Mouse (Mus musculus): ENCODE results near the gene Robo1.

The Robo1 gene

DNA sequence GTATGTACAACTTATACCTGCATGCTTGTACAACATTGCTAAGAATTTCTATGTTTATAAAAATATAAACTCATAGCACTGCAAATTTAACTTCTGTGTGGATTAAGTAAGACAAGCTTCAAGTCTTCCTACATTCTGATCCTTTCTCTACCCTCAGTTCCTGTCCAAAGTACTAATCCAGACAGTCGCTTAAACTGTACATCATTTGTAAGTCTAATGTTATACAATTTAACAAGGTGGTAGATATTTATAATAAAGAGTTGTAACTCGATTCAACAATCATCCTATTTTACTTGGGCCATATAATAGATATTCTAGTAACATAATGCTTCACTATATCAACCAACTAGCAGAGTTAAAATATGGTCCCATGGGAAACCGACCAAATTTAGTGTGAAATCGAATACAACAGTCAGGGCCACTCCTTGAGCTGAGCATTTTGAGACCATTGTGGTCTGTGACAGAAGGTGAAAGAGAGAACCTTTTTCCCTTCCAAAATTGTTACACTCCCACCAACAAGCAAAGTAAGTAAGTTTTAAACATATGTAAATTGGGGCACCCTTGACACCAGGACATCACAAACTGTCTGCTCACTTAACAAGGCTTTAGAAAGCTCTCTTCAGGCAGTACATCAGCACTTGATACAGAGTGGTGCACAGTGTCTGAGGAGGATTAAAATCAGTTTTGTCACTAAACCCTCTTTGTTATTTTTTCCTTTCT, 295.5 kb downstream of the Robo1 start:
- no peak for DNase-seq (ENCODE audit: low spot score in 2 of 2)

DNA sequence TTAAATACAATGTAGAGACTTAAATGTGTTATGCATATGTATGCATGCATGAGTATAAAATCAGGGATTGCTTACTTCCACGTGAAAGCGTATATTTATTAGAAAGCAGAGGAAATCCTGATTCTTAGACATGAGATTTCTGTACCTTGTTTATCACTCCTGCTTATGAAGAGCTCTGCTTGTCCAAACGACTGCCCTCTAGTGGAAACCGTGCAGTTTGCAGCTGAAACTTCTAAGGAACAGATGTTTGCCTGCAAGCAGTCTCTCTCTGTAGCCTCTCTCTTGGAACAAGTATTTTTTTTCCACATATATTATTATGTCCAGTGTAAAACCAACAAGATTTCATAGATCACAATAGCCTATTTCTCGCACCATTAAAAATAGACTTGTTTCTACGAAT, 297.0 kb downstream of the Robo1 start:
- peak; percentile 13 to 65 for DNase-seq (ENCODE audit: low spot score in 2 of 2)

DNA sequence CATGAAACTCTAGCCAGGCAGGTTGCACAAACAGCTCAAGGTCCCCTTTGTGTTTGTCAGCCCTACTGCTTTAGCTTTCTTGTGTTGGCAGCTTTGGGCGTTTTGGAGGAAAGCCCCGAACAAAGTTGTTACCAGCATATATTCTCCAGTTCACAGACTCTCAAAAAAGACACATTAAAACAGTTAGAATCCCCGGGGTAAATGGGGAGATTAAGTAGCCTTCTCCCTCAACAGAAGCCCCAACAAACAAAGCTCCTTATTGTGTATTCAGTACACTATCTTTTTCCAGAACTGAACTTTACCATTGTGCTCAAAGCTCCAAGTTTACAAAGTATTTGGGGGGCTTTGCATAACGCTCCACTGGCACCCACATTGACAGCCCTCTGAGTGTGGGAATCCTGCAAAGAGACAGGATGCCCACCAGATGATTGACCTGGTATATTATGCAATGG, 302.6 kb downstream of the Robo1 start:
- no peak for DNase-seq (ENCODE audit: low spot score in 2 of 2)

DNA sequence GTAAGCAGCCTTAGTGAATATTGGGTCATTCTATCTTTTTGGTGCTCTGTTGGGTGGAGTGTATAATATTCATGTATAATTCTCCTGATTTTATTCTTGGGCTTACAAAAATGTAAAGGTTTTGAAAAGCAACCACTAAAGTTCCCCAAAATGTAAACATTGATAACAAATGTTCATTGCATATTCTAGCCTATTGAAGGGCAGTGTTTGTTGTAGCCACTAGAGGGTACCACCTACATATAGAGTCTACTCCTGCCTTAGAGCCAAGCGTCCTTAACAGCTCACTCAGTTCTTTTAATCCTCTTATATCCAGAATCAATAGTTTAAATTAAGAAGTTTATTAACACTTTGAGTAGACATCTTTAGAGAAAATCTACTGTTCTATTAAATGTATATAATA, 306.8 kb downstream of the Robo1 start:
- DNase-seq (ENCODE audit: low spot score in 2 of 2), result no peak

DNA sequence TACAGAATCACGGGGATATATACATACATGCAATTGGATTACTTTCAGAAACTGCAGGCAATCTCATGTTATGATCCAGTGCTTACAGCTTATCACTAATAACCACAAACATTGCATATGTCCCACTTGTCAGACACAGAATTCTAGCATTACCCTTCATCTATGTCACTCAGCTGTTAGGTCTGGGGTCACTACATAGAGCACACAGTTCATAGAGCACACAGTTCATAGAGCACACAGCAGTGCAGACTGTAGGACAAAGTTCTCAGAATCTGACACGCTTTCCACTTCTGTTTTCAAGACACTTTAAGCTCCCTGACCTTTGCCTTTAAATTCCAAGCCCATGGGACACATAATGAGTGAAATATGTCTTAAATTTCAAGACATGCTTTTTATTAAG, 307.3 kb downstream of the Robo1 start:
- no peak for DNase-seq (ENCODE audit: low spot score in 2 of 2)

DNA sequence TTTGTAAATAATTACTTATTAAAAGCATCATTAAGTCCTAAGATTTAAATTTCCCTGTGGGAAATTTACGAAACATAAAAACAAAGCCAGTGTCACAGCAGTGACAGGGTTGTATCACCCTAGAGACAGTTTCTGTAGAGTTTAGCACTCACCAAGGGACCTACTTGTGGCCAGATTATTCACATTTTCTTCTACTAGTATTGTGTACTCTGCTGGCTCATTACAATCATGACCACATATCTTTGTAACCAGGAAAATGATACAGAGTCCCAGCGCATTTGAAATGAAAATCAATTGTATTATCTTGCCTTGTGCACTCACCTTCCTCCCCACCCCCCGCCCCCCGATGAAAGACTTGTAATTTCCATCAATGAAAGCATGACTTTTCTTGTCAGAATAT, 314.3 kb downstream of the Robo1 start:
- DNase-seq (ENCODE audit: low spot score in 2 of 2), result no peak

DNA sequence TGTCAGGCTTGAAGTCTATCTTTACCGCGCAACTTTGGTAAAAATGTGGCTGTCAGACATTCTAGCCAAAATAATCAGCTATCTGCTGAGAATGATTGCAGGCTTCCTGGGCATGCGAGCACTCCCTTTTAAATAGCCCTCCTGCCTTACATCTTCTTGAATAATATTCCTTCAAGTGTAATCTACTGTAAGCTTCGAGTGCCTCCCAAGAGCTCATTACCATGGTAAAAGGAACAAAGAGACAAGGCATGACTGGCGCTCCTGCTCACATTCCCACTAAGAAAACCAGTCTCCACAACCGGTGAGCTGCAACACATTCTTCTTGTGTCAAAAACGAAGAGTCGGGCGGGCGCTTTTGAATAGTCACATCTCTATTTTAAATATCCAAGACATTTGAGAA, 314.8 kb downstream of the Robo1 start:
- no peak for DNase-seq (ENCODE audit: low spot score in 2 of 2)

DNA sequence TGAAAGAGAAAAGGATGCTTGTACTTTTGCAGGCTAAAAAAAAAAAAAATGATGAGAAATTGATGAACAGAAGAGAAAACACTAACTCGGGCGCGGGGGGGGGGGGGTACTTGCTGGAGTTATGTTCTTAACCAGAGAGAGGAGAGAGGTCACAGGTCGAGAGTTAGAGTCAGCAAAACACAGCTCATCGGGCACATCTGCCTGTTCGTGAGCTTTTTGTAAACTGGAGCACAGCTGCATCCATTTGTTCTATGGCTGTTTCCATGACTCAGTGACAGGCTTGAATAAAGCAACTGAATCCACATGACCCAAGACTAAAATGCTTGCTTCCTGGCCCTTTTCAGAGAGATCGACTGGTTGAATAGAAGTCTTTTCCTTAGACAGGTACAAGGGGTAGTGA, 325.7 kb downstream of the Robo1 start:
- no peak for DNase-seq (ENCODE audit: low spot score in 2 of 2)

DNA sequence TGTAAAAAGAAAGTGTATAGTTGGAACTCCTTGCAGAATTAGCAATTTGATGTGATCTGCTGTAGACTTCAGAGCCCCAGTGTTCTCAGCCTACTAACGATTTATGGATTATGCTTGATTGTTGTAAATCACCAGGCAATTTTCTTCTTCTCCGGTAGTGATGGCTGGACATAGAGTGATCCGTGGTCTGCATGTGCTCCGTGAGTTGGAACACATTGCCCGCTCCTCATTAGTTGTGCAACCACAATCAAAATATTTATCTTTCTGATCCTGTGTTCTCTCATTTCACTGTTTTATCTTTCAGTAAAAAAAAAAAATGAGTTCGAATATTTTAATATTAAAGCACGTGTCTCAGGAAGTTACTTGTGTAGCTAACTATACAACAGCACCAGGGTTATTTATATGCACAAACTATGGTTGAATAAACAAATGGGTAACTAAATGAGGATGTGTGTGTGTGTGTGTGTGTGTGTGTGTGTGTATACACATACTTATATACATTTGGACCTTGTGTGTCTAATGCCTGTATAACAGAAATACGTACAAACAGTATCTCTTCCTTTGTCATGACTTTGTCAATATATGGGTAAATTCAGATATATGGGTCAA, 331.3 kb downstream of the Robo1 start:
- no peak for DNase-seq (ENCODE audit: low spot score in 2 of 2)

DNA sequence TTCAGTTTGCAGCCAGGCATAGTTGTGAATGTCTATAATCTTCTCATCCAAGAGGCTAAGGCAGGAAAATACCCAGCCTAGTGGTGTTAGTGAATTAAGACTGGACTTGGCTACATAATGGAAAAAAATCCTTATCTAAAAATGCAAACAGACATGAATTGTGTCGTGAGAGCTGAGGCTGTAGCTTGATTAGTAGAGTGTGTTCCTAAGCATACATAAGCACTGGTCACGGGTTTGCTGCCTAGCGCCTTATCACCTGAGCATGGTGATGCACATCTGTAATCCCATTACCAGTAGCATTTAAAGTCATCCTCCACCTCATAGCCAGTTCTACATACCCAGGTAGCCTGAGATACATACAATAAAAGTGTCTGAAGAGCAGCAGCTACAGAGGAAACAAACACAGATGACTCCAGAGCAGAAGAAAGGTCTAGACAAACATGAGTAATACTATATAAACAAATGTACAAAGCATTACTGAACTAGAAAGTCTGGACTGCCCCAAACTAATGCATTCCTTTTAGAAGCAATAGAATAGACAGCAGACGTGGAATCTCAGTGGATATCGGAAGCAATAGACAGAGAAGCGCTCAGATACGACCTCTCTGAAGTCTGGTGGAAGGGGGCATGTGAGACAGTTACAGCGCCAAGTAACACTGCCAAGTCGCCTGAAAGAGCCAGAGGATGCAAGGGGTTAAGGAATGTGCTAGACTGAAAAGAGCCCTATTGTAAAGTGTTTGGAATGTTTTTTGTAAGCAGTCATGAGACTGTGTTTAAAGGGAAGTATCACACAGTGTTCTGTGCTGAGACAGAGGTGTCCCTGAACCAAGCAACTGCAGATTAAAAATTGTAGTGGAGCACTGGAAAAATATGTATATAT, 333.1 kb downstream of the Robo1 start:
- DNase-seq (ENCODE audit: low spot score in 2 of 2), result no peak

DNA sequence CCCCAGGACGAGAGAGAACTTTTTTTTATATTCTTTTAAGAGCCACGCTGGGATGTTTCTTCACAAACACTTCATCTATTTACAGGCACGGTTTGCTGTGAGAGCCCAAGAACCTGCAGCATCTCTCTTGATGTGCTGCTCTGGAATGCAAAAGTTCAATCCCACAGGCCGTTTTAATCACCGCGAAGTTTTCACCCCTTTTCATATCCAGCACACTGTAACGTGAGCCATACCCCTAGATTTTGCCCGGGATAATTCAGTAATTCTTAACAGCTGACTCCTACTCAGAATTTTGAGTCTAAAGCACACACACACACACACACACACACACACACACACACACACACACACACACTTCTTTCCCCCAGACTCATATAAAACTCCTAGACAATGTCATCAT, 337.8 kb downstream of the Robo1 start:
- DNase-seq (ENCODE audit: low spot score in 2 of 2), result no peak

DNA sequence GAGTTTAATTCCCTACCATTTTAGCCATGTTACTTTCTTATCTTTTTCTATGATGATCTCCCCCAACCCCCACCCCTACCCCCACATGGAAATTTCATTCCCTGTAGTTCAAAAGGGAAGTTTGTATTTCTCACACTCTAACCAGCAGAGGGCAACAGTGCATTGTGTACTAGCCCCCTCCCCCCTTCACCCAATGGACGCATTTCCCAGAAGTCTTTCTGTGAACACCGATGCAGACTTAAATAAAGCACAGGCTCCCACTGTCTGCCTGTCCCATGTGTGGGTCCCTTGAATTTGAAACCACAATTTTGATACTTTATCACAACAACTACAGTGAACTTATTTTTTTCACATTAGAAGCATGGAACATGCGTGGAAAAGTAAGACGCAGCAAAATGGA, 341.2 kb downstream of the Robo1 start:
- DNase-seq (ENCODE audit: low spot score in 2 of 2), result no peak

DNA sequence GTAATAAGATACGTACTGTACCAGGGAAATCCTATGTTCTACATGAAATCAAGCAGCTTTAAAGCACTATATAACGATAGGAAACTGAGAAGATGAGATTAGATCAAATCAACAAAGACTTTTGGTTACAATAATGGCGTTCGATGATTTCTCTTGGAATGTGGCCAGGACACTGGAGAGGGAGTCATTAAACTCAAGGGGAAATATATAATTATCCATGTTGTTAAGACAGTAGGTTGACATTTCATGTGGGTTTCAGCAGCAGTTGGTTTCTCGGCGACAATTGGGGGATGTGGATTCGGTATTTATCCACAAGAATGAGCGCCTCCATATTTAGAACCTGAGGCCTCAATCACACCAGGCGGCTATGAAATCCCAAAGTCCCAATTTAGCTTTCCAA, 347.3 kb downstream of the Robo1 start:
- no peak for DNase-seq (ENCODE audit: low spot score in 2 of 2)

DNA sequence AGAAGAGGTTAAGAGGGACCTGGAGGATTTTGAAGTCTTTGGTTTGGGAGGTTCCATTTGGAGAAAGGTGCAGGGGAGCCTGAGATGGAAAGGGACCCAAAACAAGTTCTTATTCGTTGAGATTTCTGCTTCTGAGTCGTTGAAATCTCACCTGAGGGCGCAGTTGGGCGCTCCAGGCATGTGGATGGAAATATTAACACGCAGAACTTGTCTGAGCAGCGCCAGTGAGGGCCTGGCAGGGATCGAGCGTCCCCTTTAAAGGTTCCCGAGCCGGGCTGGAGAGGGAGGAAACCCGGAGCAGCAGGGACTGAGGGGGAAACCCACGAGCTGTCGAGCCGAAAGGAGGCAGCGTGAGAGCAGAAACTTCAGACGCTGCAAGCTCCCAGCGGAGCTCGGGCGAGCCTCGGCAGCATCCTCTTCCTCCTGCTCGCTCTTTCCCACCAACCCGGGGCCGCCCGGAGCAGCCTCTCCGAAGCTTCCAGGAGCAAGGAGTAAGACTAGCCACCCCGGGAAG, 354.8 kb downstream of the Robo1 start:
- peak; percentile 40 to 71 for DNase-seq (ENCODE audit: low spot score in 2 of 2)

DNA sequence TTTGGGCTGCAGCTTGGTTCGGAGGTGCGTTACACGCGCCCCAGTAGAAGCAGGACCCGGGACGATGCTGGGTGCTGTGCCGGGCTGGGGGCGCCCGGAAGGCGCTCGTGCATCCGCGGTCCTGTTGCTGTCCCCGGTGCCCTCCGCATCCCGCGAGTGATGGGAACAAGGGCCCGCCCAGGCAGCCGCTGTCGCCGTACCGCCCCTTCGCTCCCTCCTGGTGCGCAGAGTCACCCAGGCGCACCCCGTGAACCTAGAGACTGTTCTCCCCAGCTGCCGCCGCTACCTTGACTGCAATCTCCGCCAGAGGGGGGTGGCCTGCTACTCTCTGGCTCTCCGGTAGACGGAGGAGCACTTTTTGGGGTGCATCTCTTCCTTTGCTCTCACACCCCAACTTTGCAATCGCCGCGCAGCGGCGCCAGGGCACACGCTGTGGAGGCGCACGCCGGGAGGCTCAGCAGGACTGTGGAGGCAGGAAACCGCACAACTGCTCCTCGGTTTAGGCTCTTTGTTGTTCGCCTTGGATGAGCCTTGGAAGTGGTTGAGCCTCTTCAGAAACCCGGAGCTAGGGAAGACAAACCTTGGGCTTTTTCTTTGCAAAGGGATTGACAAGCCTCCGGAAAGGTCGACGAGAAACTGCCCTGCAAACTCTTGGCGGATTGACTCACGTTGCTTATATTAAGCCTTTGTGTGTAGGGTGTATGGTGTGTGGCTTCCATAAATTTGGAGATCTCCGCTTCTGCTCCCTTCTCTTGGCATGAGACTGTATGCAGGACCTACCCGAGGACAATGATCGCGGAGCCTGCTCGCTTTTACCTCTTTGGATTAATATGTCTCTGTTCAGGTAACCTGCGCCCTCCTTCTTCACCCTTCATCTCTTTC, 355.5 kb downstream of the Robo1 start:
- DNase-seq (ENCODE audit: low spot score in 2 of 2), result peak in 1 of 2 experiments; percentile 43

DNA sequence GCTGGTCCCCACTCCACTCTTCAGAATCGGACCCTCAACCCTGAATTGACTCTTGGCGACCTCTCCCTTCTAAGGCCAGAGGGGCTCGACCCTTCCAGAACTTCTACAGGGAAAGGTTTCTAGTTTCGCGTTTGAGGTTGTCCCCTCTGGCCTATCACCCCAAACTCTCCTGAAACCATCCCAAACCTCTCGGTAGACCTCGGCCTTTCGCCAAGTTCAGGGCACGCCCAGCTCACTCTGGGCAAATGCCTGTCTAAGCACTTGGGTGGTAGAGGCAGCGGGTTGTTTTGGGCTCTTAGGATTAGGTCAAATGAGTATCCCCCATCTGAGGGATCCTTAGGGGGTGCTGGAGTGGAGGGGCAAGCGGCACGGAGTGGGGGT, 356.1 kb downstream of the Robo1 start:
- no peak for DNase-seq (ENCODE audit: low spot score in 2 of 2)

DNA sequence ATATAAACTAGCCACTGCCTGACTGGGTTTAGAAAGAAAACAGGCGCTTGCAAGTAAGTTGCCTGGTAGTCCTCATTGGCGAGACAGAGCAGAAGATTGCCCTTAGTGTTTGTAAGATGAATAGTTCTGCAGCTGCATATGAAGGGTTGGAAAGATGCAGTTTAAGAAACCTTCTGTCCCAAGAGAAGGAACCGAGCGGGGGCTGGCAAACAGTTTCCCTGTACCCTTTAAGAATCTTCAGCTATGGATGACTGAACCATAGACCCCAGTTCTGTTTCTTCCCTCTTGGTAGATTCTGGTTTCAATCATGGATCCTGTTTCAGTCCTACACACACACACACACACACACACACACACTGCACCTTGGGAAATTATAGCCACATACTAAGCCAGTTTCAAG, 356.7 kb downstream of the Robo1 start:
- no peak for DNase-seq (ENCODE audit: low spot score in 2 of 2)

DNA sequence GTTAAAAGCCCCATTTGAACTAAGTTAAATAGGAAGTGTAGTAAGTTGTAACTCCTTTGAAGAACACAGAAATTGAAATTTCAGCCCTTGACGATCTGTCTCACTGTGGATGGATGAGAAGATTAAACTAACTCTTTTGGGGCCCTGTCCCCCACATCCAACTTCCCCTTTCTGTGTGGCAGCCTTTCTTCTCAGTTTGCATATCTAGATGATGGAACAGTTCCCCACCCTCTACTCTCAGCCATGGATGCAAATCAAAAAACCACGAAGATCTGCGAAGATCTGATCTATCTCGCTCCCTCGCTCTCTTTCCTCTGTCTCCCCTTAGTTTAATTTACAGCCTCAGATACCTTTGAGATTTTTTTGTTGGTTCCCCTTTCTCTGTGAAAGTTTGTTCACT, 357.3 kb downstream of the Robo1 start:
- no peak for DNase-seq (ENCODE audit: low spot score in 2 of 2)

DNA sequence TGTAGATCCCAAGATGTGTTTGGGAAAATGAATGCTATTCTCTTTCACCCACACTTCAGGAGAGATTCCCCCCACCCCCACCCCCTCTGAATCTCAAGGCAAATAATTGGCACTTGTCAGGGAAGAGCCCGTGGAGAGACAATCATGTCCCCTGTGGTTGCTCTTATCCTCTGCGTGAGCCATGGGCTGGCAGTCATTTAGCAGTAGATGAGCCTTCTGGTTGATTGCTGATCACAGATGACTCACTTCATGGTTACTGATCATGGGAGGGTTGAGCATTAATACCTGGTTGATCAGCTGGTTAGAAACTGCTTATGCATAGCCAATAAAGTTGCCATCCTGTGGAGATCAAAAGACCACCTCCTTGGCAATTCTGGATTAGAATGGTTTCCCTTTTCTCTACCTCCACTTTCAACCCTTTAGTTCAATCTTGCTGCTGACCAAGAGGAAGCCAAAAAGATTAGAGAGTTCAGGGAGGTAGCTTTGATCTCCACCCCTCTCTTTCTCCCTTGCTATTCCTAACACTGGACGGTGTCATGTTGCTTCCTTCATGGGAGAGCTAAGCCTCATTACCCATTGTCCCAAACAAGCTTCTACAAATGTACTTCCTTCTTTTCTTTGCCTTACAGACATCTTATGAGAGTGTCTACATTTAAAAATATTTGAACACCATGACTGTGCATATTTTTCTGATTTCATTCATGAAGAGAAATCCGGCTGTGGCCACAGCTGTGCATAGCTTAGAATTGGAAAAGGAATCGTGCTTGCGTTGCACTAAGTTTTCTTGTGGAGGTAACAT, 362.3 kb downstream of the Robo1 start:
- DNase-seq (ENCODE audit: low spot score in 2 of 2), result no peak

DNA sequence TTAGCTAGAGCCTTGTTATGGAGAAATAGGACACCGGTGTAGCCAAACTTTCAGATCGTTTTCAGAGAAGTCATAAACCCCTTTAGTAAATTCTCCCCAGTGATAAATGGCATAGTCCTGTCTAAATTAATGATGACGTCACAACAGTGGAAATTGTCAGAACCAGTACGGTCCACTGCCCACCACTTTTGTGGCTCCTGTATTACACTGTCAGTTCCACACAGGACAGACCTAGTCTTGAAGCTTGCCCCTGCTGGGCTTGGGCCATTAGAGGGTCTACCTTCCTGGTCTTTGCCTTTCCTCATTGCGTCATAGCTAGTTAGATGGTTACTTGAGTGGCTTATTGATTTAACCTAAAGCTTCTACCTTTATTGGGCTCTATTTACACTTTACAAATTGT, 369.1 kb downstream of the Robo1 start:
- DNase-seq (ENCODE audit: low spot score in 2 of 2), result no peak

DNA sequence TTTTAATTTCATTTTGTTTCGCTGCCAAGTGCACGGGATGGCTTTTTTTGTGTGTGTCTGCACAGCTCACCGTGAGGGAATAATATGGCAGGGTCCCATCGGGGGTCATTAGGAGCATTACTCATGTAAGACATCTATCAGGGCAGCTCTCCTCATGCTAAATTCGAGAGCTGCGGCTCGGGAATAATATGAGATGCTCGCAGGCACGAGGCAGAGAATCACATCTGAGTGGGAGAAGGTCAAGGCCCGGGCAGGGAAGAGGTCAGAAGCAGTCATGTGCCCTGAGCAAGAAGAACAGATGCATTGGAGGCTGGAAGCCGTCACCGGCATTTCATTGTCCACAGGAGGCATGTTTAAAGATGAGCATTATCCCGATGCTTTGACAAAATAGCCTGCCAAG, 370.3 kb downstream of the Robo1 start:
- DNase-seq (ENCODE audit: low spot score in 2 of 2), result no peak

All from frontal cortex, postnatal 10 days (tissue).